Mouse (Mus musculus): ENCODE measurements around the gene Lsamp. TPM values are rescaled to one million over a fixed set of nuclear protein-coding genes. Genes with fewer than 3 reads are reported as not detected.

Gene Lsamp
- polyA plus RNA-seq, 1 experiment from 2014 or later: 0.20 TPM

GRCm38 (mm10) chr16:40375314-40375713 is 391.2 kb downstream of the Lsamp start:
- Histone ChIP-seq H3K27me3 (replicated peaks; ENCODE audit: insufficient read depth, low read length) (no peaks in the 10 kb centered on the region), H3K27ac (ENCODE audit: low read length) (no peak overlapping the region), H3K36me3 (ENCODE audit: insufficient read depth, low read length) (no peaks in the 10 kb centered on the region), H3K4me1 (ENCODE audit: insufficient read depth, low read depth, low read length) (no peaks in the 10 kb centered on the region), H3K9me3 (ENCODE audit: low read length) (no peaks in the 10 kb centered on the region), H3K9ac (replicated peaks; ENCODE audit: low read depth) (no peak overlapping the region), H3K4me3 (ENCODE audit: low read depth, low read length) (no peak overlapping the region), H3K4me2 (replicated peaks; ENCODE audit: low read depth, low read length) (no peak overlapping the region)
- TF ChIP-seq CTCF (IDR thresholded peaks at IDR 0.05) (no peak), EP300 (IDR thresholded peaks at IDR 0.05) (no peak)
- no peak for DNase-seq (ENCODE audit: low spot score)
- no peak for ATAC-seq
- WGBS: 77% methylated on average over 4 of the region's 4 CpGs

- TF ChIP-seq EP300 (IDR thresholded peaks at IDR 0.05): no peak
- no peak for TF ChIP-seq CTCF (IDR thresholded peaks at IDR 0.05)
- no peak overlapping the region for H3K9ac ChIP-seq (replicated peaks; ENCODE audit: low read depth)
- H3K4me1 ChIP-seq (ENCODE audit: insufficient read depth, low read depth, low read length): no peaks in the 10 kb centered on the region
- H3K27ac ChIP-seq (ENCODE audit: low read length): no peak overlapping the region
- ATAC-seq (no peak), DNase-seq (ENCODE audit: low spot score) (no peak)
- no peaks in the 10 kb centered on the region for H3K36me3 ChIP-seq (ENCODE audit: insufficient read depth, low read length)
- H3K27me3 ChIP-seq (replicated peaks; ENCODE audit: insufficient read depth, low read length): no peaks in the 10 kb centered on the region
- no peak overlapping the region for H3K4me3 ChIP-seq (ENCODE audit: low read depth, low read length)
- no peak overlapping the region for H3K4me2 ChIP-seq (replicated peaks; ENCODE audit: low read depth, low read length)
- WGBS: 77% methylated on average over 6 of the region's 6 CpGs
- no peaks in the 10 kb centered on the region for H3K9me3 ChIP-seq (ENCODE audit: low read length)
Measured at GRCm38 (mm10) chr16:40377129-40377799, 393.1 kb downstream of the Lsamp start.

- Histone ChIP-seq H3K27me3 (replicated peaks; ENCODE audit: insufficient read depth, low read length) (no peaks in the 10 kb centered on the region), H3K9ac (replicated peaks; ENCODE audit: low read depth) (no peak overlapping the region), H3K27ac (ENCODE audit: low read length) (no peak overlapping the region), H3K4me3 (ENCODE audit: low read depth, low read length) (no peak overlapping the region), H3K4me1 (ENCODE audit: insufficient read depth, low read depth, low read length) (no peaks in the 10 kb centered on the region), H3K4me2 (replicated peaks; ENCODE audit: low read depth, low read length) (no peak overlapping the region), H3K36me3 (ENCODE audit: insufficient read depth, low read length) (no peaks in the 10 kb centered on the region), H3K9me3 (ENCODE audit: low read length) (no peaks in the 10 kb centered on the region)
- 74% methylated on average over 4 of the region's 4 CpGs for WGBS
- no peak for DNase-seq (ENCODE audit: low spot score)
- TF ChIP-seq CTCF (IDR thresholded peaks at IDR 0.05) (no peak), EP300 (IDR thresholded peaks at IDR 0.05) (no peak)
- no peak for ATAC-seq
Measured at GRCm38 (mm10) chr16:40392106-40392505, 407.9 kb downstream of the Lsamp start.

- 74% methylated on average over 2 of the region's 2 CpGs for WGBS
- no peak overlapping the region for H3K4me2 ChIP-seq (replicated peaks; ENCODE audit: low read depth, low read length)
- no peaks in the 10 kb centered on the region for H3K4me1 ChIP-seq (ENCODE audit: insufficient read depth, low read depth, low read length)
- DNase-seq (ENCODE audit: low spot score) (no peak), ATAC-seq (no peak)
- TF ChIP-seq EP300 (IDR thresholded peaks at IDR 0.05) (no peak), CTCF (IDR thresholded peaks at IDR 0.05) (no peak)
- no peaks in the 10 kb centered on the region for H3K27me3 ChIP-seq (replicated peaks; ENCODE audit: insufficient read depth, low read length)
- no peak overlapping the region for H3K9ac ChIP-seq (replicated peaks; ENCODE audit: low read depth)
- H3K9me3 ChIP-seq (ENCODE audit: low read length): no peaks in the 10 kb centered on the region
- no peaks in the 10 kb centered on the region for H3K36me3 ChIP-seq (ENCODE audit: insufficient read depth, low read length)
- no peak overlapping the region for H3K27ac ChIP-seq (ENCODE audit: low read length)
- no peak overlapping the region for H3K4me3 ChIP-seq (ENCODE audit: low read depth, low read length)
Measured at GRCm38 (mm10) chr16:40399531-40399930, 415.4 kb downstream of the Lsamp start.

- Histone ChIP-seq H3K9ac (replicated peaks; ENCODE audit: low read depth) (no peak overlapping the region), H3K4me1 (ENCODE audit: insufficient read depth, low read depth, low read length) (no peaks in the 10 kb centered on the region), H3K36me3 (ENCODE audit: insufficient read depth, low read length) (no peaks in the 10 kb centered on the region), H3K27me3 (replicated peaks; ENCODE audit: insufficient read depth, low read length) (no peaks in the 10 kb centered on the region), H3K9me3 (ENCODE audit: low read length) (no peaks in the 10 kb centered on the region), H3K27ac (ENCODE audit: low read length) (no peak overlapping the region), H3K4me2 (replicated peaks; ENCODE audit: low read depth, low read length) (no peak overlapping the region), H3K4me3 (ENCODE audit: low read depth, low read length) (no peak overlapping the region)
- WGBS: 80% methylated on average over 3 of the region's 3 CpGs
- TF ChIP-seq CTCF (IDR thresholded peaks at IDR 0.05) (no peak), EP300 (IDR thresholded peaks at IDR 0.05) (no peak)
- ATAC-seq (no peak), DNase-seq (ENCODE audit: low spot score) (no peak)
Measured at GRCm38 (mm10) chr16:40434280-40434679, 450.1 kb downstream of the Lsamp start.

- 0 out of 2 replicates have a peak, but pooled peaks have one; percentile 30 for ATAC-seq
- no peaks in the 10 kb centered on the region for H3K36me3 ChIP-seq (ENCODE audit: insufficient read depth, low read length)
- H3K4me3 ChIP-seq (ENCODE audit: low read depth, low read length): no peak overlapping the region
- H3K4me2 ChIP-seq (replicated peaks; ENCODE audit: low read depth, low read length): no peak overlapping the region
- no peaks in the 10 kb centered on the region for H3K9me3 ChIP-seq (ENCODE audit: low read length)
- DNase-seq (ENCODE audit: low spot score): peak; percentile 8
- 51% methylated on average over 6 of the region's 6 CpGs for WGBS
- no peak overlapping the region for H3K9ac ChIP-seq (replicated peaks; ENCODE audit: low read depth)
- H3K27me3 ChIP-seq (replicated peaks; ENCODE audit: insufficient read depth, low read length): no peaks in the 10 kb centered on the region
- no peaks in the 10 kb centered on the region for H3K4me1 ChIP-seq (ENCODE audit: insufficient read depth, low read depth, low read length)
- no peak for TF ChIP-seq EP300 (IDR thresholded peaks at IDR 0.05)
- TF ChIP-seq CTCF (IDR thresholded peaks at IDR 0.05): no peak
- H3K27ac ChIP-seq (ENCODE audit: low read length): no peak overlapping the region
Measured at GRCm38 (mm10) chr16:40436415-40436814, 452.3 kb downstream of the Lsamp start.
